Mouse (Mus musculus): ENCODE data around the gene Prph.
A peak's percentile ranks its signal among the peaks of the same experiment; 100 is the strongest.

The Prph gene

DNA sequence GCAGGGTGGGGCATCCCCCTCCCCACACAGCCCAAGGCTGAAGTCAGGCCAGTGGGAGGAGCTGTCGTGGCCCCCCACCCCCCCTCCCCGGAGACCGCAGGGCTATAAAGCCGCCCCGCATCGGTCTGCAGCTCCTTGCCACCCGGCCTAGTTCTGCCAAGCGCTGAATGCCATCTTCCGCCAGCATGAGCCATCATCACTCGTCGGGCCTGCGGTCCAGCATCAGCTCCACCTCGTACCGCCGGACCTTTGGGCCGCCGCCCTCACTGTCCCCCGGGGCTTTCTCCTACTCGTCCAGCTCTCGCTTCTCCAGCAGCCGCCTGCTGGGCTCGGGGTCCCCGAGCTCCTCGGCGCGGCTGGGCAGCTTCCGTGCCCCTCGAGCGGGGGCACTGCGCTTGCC, at the start of gene Prph:
TSS of gene Prph (plus strand) at position 135 of the 400 bp plus-strand sequence.
- DNase-seq (ENCODE audit: low spot score), result no peak

DNA sequence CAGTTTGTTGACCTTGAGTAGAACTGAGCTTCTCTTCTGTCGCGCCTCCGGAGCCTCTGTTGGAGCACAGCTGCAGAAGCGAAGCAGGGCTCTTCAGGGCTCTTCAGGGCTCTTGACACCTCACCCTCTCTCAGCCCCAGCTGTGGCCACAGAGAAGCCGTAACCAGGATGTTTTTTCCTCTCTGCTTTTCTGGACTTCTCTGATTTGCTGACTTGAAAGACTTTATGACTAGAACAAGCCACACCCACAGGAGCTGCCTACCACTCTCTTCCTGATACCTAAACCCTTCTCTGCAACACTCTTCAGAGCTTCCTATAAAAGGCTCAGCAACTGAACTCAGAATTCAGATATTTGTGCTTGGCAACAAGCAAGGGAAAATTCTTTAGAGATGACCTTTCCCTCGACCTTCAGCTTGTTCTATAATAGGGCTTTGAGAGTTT, 46.2 kb upstream of the Prph start:
- DNase-seq (ENCODE audit: low spot score), result no peak

DNA sequence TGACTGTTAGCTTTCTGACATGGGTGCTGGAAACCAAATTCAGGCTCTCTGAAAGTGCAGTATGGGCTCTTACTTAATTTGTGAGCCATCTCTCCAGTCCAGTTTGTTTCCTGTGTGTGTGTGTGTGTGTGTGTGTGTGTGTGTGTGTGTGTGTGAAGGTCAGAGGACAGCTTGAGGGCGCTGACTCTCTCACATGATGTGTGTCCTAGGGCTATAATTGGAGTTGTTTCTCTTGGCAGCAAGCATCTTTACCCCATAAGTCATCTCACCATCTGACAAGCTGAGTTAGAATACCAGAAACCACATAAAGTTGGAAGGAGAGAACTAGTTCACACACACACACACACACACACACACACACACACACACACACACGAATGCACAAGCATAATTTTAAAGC, 44.1 kb upstream of the Prph start:
- DNase-seq (ENCODE audit: low spot score), result no peak

DNA sequence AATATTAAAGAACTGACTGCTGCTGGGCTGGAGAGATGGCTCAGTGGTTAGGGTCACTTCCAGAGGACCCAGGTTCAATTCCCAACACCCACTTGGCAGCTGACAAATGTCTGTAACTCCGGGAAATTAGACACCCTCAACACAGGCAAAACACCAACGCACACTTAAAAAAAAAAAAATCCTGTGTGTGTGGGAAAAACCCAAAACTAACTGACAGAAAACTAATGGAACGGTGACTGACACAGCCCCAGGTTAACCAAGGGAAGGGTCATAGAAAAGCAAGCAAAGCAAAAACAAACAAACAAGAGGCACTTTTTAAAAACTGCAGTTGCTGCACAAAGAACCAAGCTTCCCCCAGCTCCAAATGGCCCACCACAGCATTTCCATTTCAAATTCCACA, 43.0 kb upstream of the Prph start:
- no peak for DNase-seq (ENCODE audit: low spot score)

DNA sequence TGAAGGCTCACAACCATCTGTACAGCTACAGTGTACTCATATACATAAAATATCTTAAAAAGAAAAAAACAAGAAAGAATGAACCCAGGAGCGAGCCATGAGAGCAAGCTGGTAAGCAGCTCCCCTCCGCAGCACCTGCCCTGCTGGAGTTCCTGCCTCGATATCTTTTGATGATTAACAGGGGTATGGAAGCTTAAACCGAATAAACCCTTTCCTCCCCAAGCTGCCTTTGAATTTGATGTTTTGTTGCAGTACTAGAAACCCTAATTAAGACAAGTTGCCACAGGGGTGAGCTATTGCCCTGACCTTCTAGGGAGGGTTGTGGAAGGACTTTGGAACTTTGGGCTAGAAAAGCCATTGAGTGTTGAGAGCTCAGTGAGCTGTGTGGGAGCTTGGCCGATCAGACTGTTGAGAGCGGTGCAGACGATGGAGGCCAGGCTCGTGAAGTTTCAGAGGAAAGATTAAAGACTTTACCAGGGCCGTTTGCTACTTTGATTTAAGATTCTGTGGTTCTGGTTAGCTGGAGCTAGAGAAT, 40.4 kb upstream of the Prph start:
- no peak for DNase-seq (ENCODE audit: low spot score)

DNA sequence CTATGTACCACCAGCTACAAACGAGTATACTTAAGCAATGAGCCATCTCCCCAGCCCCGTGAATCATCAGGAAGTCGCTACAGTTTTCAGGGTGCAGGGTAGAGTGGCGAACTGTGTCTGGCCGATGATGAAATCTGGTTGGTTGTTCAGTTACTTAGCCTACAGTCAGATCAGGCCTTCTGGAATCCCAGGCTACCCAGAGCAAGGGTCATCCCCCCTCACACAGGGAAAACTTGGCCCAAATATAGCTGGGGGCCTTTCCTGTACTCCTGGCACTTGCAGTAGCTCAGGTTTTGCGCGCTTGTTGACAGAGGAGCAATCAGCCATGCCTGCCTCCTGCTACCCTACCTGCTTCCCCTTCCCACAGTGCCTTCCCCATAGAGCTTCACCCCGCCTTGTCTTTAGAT, 37.6 kb upstream of the Prph start:
- no peak for DNase-seq (ENCODE audit: low spot score)

DNA sequence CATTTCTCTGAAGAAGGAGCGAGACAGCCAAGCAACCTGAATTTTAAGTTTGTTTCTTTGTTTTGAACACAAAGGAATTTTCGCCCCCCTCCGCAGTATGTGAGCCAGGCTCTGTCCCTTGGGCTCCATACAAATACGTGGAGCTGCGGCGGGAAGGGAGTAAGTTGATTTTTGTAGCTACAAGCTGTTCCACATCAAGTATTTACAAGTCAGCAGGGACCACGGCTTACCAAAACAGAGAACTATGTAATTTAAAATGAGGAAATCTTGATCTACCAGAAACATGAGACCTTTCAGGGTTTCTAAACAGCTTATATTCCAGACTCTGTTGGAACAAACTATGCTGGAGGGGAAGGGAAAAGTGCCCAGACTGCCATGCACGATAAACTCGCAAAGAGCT, 37.0 kb upstream of the Prph start:
- no peak for DNase-seq (ENCODE audit: low spot score)

DNA sequence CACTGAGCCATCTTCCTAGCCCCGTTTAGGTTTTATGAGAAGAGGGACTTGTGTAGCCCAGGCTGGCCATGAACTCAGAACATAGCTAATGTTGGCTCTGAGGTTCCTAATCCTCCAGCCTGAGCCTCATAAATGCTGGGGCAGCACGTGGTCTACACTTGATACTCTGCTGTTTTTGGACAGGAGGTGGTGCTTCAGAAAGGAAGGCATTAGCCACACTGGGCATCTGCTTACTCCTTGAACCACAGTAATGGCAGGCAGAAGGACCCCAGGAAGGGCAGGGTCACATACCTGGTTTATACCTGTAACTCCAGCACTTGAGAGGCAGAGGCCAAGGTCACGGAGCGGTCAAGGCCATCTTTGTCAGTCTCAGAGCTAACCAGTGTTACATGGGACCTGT, 36.3 kb upstream of the Prph start:
- DNase-seq (ENCODE audit: low spot score), result no peak

DNA sequence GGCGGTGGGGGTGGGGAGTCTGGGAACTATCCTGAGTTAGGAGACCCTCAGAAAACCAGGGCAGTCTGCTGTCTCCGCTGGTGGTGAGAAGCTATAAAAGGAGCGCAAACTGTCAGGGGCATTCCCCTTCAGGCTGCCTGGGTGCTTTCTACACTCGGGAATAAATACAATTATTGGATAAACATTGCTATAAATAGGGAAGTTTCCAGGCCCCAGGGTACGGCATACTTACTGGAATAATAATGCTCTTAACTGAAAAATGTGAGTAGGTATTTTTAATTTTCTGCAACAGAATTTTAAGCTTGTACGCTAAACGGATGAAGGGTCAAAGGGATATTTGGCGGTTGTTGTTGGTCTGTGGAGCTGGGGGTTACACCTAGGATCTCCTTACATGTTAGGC, 35.5 kb upstream of the Prph start:
- DNase-seq (ENCODE audit: low spot score), result no peak

DNA sequence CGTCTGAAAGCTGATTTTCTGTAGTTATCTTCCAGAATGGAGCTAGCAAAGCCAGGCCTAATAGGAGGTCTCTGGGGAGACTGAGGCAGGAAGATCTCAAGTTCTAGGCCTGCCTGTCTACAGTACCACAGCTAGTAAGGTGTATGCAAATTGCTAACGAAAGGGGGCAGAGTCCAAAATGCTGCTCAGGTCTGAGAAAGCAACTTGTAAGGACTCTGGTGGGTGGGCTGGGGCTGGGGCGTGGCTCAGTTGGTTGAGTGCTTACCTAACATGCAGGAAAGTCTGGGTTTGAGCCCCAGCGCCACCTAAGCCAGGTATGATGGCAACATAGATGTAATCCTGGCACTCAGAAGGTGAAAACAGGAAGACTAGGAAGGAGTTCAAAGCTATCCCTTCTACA, 34.8 kb upstream of the Prph start:
- no peak for DNase-seq (ENCODE audit: low spot score)

DNA sequence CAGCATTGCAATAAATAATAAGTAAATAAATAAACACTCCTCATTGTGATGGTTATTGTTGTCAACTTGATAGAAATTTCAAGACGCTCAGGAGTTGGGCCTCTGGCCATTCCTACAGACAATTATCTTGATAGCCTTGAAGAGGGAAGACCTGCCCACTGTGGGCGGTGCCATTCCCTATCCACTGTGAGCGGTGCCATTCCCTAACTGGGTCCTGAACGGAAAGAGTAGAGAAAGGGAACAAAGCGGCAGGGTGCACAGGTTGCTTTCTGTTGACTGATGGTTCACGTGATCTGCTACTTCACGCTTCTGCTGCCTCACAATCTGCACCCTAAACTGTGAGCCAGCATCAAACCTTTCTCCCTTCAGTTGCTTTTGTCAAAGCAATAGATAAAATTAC, 33.7 kb upstream of the Prph start:
- no peak for DNase-seq (ENCODE audit: low spot score)

DNA sequence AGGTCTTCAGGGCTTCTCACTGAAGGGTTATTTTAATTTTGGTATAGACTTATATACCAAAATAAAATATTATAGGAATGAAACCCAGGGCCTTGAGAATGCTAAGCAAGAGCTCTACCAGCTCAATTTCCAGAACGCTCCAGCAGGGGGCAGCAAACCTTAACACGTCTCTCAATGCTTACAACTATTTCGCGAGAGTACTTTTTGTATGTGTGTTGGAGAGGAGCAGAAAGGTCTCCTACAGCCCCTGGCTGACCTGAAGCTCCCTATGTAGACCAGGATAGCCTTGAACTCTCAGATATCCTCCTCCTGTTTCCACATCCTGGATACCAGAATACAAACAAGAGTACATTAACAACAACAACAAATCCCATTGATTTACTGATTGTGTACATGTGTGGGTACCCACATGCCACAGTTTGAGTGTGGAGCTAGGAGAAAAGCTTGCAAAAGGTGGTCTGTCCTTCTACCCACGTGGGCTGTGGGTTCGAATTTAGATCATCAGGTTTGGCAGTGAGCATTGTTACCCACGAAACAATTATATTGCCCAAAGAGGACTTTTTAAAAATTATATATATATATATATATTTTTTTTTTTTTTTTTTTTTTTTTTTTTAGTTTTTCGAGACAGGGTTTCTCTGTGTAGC, 30.2 kb upstream of the Prph start:
- DNase-seq (ENCODE audit: low spot score), result peak; percentile 94

DNA sequence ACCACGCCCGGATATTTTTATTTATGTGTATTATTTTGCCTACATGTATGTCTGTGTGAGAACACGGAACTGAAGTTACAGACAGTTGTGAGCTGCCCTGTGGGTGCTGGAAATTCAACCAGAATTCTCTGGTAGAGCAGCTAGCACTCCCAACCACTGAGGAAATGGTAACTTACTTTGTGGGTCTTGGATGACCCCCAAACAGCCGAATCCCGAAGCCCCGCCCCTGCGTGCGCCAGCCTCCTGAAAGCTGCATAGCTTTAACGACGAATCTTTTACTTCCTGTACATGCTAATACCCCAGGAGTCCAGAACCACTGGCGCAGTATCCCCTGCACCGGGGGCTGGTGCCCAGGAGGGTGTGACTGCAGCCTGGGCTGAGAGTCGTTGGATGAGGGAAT, 29.6 kb upstream of the Prph start:
- no peak for DNase-seq (ENCODE audit: low spot score)

DNA sequence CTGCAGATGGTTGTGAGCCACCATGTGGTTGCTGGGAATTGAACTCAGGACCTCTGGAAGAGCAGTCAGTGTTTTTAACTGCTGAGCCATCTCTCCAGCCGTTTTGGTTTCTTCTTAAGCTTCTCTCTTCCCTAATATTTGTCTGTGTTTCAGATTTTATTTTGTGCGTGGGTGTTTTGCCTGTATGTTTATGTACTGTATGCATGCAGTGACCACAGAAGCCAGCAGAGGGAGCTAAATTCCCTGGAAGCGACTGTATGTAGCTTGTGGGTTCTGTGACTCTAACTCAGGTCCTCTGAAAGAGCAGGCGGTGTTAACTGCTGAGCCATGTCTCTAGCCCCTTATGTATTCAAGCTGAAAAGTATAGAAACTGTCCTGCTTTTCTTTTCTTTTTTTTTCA, 28.7 kb upstream of the Prph start:
- peak; percentile 59 for DNase-seq (ENCODE audit: low spot score)

DNA sequence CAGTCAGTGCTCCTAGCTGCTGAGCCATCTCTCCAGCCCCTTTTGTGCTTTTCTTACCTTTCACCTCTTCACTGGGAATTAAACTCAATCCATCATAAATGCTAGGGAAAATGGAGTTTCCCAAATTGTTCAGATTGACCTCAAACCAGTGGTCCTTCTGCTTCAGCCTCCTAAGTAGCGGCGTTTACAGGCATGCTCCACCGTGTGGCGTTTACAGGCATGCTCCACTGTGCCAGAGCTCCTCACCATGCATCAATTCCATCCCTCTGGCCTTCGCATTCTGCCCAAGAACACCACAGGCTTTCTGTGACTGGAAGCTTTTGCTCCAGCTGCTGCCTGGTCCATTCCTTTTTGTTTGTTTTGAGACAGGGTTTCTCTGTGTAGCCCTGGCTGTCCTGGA, 27.9 kb upstream of the Prph start:
- no peak for DNase-seq (ENCODE audit: low spot score)

DNA sequence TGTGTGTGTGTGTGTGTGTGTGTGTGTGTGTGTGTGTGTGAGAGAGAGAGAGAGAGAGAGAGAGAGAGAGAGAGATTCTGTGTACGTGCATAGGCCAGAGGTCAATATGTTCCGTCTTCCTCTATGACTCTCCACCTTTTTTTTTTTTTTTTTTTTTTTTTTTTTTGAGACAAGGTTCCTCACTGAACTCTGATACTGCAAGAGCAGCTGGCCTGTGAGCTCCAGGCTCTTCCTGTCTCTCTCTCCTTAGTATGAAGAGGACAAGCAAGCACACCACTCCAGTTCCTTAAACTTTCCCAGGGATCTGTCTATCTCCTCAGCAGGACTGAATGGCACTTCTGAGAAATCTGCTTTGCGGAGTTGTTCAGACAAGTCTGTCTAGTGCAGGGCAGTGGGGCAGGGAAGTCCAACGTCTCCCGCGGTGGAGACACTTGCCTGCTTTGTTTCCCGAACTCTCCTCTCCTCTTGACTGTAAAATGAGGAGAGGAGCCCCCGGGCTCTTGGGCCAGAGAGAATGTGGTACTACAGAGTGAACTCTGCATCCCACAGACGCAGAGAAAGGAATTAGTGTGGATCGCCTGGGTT, 26.0 kb upstream of the Prph start:
- no peak for DNase-seq (ENCODE audit: low spot score)

DNA sequence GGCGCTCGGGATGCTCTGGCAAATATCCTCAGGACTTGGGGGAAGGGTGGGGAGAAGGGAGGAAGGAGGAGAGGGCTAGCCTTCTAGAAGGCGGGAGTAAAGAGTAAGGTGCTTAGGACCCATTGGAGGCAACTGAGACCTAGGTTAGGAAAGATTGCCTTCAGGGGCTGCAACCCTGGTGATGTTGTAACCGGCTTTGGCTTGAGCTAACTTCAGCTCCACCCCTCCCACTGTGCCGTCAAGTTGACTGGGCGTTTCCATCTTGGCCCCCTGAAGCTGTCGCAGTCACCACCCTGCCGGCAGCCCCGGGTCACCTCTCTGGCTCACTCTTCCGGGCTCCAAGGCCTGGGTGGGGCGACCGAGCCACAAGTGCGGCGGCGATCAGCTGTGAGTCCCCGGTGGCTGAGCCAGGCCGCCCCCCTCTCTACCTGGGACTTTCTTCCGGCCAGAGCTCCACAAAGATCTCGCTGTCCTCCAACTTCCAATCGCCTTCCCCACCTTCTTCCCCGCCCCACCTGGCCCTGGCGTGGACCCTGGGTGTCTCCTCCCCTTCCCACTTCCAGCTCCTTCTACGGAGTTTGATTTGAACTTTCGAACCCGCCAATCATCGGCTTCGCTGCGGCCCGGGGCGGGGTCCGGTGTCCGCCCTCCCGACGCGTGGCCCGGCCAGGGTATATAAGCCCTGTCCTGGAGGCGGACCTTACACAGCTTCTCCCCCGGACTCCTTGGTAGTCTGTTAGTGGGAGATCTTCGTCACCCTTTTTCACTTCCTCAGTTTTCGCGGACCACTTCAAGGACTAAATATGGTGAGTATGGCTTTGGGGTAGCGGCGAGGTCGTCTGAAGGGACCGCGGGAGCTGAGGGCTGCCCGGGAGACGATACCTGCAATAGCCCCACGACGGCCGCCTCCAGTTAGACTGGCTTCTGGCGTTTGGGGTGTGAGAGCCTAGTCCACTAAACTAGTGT, 25.1 kb upstream of the Prph start, which contains the start of gene Tuba1c:
TSS of gene Tuba1c (plus strand) at position 273 of the 966 bp plus-strand sequence.
- DNase-seq (ENCODE audit: low spot score), result peak; percentile 84

DNA sequence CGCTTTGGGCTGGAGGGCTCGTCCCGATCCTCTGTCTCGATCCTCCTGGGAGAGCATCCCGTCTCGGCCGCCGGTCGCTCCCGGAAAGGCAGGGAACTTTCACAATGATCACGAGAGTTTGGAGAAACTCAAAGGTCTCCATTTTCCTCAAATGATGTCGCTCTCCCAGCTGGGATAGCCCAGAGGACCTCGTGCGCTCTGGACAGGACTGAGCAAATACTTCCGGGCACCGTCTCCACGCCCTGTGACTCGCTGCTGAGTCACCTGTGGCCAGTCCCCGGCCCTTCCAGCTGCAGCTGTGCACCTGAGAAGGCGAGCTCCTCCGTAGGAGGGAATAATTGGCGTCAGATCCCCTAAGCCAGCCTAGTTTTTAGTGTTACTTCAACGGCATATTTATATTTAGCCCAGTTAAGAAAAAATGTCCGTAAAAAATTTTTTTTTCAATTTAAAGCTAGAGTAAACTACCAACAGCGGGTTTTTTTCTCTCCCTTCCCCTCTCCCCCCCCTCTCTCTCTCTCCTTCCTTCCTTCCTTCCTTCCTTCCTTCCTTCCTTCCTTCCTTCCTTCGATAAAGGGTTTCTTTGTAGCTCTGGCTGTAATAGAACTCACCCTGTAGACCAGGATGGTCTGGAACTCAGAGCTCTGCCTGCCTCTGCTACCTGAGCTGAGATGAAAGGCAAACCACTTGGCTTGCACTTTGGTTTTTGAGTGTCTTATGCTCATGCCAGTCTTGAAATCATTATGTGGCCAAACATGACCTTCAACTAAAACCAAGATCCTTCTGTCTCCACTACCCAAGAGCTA, 24.2 kb upstream of the Prph start:
- DNase-seq (ENCODE audit: low spot score), result no peak

DNA sequence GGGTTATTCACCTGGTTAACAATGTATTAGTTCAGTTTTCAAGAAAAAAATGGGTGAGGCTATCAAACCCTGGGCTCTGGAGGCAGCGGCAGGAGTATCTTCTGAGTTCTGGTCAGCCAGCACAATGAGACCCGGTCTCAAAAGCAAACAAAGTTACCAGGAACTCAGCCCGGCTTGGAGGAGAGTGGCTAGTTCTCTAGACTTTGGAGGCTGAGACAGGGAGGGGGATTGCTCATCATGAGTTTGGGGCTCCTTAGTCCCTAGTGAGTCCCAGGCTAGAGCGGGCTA, 23.6 kb upstream of the Prph start:
- no peak for DNase-seq (ENCODE audit: low spot score)

DNA sequence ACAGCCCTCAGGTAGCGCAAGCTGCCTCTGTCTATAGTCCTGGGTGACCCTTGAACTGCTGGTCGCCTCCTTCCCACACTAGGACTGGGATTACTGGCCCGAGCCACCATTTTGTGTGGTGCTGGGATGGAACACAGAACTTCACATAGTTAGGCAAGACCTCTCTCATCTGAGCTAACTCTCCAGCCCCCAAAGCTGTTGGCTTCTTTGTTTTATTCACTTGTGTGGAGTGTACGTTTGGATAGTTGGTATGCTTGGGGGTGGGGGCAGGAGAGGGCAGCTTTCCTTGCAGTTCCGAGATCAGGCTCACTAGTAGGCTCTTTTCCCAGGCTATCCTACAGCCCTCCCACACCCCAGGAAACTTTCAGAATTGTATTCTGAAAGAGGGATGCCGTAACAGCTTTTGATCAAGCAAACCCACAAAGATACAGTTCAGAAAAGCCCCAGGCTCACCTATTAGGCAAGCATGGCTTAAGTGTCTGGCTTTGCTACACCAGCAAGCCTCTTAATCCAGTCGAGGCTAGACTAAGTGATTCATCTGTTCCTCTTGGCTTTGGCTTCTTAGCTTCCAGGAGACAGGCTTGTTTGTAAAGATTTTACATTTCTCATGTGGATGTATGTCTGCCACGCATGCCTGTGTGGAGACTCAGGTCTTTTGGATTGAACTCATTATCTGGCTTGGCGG, 22.8 kb upstream of the Prph start:
- no peak for DNase-seq (ENCODE audit: low spot score)

DNA sequence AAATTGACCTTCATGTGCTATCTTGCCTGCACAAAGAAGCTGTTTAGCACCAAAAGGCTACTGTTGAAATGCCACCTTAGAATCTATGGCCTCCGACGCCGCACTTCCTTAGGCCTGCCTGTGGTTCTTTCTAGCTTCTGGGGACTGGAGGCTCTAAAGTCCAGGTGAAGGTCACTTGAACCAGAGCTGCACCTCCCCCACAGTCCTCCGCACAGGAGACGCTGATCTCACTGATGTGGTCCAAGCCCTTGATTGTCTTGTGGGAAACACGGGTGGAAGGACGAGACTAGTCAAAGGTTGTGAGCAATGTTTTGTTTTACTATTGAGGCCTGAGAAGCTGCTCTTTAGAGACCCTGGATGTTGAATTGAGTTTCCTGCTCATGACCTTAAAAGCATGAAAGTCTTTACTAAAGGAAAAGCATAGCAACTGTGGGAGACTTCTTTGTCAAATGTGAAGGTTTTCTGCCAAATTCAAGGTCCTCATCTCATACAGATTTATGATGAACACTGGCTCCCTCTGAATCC, 22.2 kb upstream of the Prph start:
- DNase-seq (ENCODE audit: low spot score), result no peak
